Mouse (Mus musculus) forebrain, embryonic 11.5 days (tissue): ENCODE measurements around the gene Sart1. TPM values are rescaled to one million over a fixed set of nuclear protein-coding genes. Genes with fewer than 3 reads are reported as not detected.
A peak's percentile ranks its signal among the peaks of the same experiment; 100 is the strongest.
"Not testable (repeated sequence)": the region's sequence is repeated elsewhere in the genome, so short reads cannot be mapped to it uniquely, and the experiment has no call there.

Experiments
- ATAC-seq: fragments of 200-750 bp; cut with Nextera tagmentation; replicated peaks from 2 replicates; pipeline ENCODE4 v1.8.0; 2017; ENCODE audit warnings: moderate TSS enrichment; ENCODE audit not compliant: low FRiP score
- DNase-seq: peaks from one replicate; pipeline ENCODE4 v3.0.0-alpha.2; 2017; ENCODE audit warnings: low spot score
- H3K27ac ChIP-seq: fragments of 300-500 bp; sonication (generic); 2 replicates; pipeline ENCODE4 v1.5.1; 2014; ENCODE audit warnings: low read depth, low read length
- H3K27me3 ChIP-seq: fragments of 300-500 bp; sonication (generic); 2 replicates; pipeline ENCODE4 v1.6.1; 2014; ENCODE audit warnings: mild to moderate bottlenecking, low read length, mixed read lengths; ENCODE audit not compliant: control insufficient read depth, insufficient read depth
- H3K36me3 ChIP-seq: fragments of 300-500 bp; sonication (generic); 2 replicates; pipeline ENCODE4 v1.6.1; 2014; ENCODE audit warnings: mild to moderate bottlenecking, low read length, moderate library complexity, mixed read lengths; ENCODE audit not compliant: control insufficient read depth, insufficient read depth
- H3K4me1 ChIP-seq: fragments of 300-500 bp; sonication (generic); replicated peaks from 2 replicates; pipeline ENCODE4 v1.6.1; 2014; ENCODE audit warnings: low read length, mixed read lengths; ENCODE audit not compliant: control insufficient read depth, insufficient read depth
- H3K4me2 ChIP-seq: fragments of 300-500 bp; sonication (generic); 2 replicates; pipeline ENCODE4 v1.6.1; 2014; ENCODE audit warnings: low read depth, mild to moderate bottlenecking, low read length, moderate library complexity, mixed read lengths; ENCODE audit not compliant: severe bottlenecking
- H3K4me3 ChIP-seq: fragments of 300-500 bp; sonication (generic); 2 replicates; pipeline ENCODE4 v1.5.1; 2014; ENCODE audit warnings: low read depth, low read length
- H3K9ac ChIP-seq: fragments of 300-500 bp; sonication (generic); 2 replicates; pipeline ENCODE4 v1.6.1; 2014; ENCODE audit warnings: low read length
- H3K9me3 ChIP-seq: fragments of 300-500 bp; sonication (generic); 2 replicates; pipeline ENCODE4 v1.6.1; 2016; ENCODE audit warnings: low read length, mixed read lengths; ENCODE audit not compliant: control insufficient read depth
- WGBS: fragments of 180-500 bp; shearing (Covaris S2); extraction: QIAGEN DNeasy Blood & Tissue Kit; methylation state at CpG from one replicate; pipeline ENCODE4 v1.1.7; 2014; 5-methylcytosine and 5-hydroxymethylcytosine counted together
- polyA plus RNA-seq: library from polyadenylated mRNA; unstranded; fragments of >200 nt; fragmentation: Nextera tagmentation; extraction: Ambion mirVana; gene quantifications from 2 replicates; pipeline ENCODE4 v1.2.1, GENCODE M21; 2014

Sart1 gene
- polyA plus RNA-seq, 1 experiment from 2014 or later: 87.1 TPM

GRCm38 (mm10) chr19:5356080-5356479 lies 32.4 kb downstream of the Sart1 start:
- no peak for ATAC-seq
- no CpG with 5 or more reads among the region's 1 CpGs for WGBS

DNA sequence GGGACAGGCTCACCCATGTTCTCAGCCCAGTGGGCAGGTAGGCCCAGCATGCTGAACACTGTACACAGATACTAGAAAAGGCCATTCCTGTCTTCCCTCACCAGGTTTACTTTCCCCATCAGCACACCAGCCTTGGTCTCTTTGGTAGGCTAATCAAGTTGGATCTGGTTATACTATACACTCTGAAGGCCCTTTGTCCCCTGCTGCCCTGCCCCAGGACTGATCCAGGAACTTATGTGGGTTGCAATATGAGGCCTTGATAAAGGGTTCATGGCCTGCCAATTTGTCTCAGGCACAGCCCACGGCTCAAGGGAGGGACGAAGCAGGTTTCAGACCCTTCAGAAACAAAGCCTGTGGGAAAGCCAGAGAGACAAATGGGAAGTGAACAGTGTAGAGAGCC lies 34.9 kb downstream of the Sart1 start:
- H3K27me3 ChIP-seq: no peaks in the 10 kb centered on the region
- H3K4me2 ChIP-seq: no peak overlapping the region
- no peak overlapping the region for H3K27ac ChIP-seq
- ATAC-seq (no peak), DNase-seq (no peak)
- no peak overlapping the region for H3K4me3 ChIP-seq
- H3K4me1 ChIP-seq: peaks cover 2% of the 10 kb centered on the region; the same call in 1 of the 2 replicates
- no peaks in the 10 kb centered on the region for H3K9me3 ChIP-seq
- H3K36me3 ChIP-seq: no peaks in the 10 kb centered on the region
- no peak overlapping the region for H3K9ac ChIP-seq
- 86% methylated on average over 2 of the region's 2 CpGs for WGBS

More at GRCm38 (mm10) chr19:5356080-5356479, 32.4 kb downstream of the Sart1 start:
- no peaks in the 10 kb centered on the region for H3K9me3 ChIP-seq
- H3K27me3 ChIP-seq: no peaks in the 10 kb centered on the region
- H3K9ac ChIP-seq: no peak overlapping the region
- no peaks in the 10 kb centered on the region for H3K36me3 ChIP-seq
- no peak overlapping the region for H3K4me3 ChIP-seq
- no peak overlapping the region for H3K27ac ChIP-seq
- no peak overlapping the region for H3K4me2 ChIP-seq
- H3K4me1 ChIP-seq: no peaks in the 10 kb centered on the region
- DNase-seq: no peak

GRCm38 (mm10) chr19:5349502-5349873 lies 39.0 kb downstream of the Sart1 start, which contains the start of gene Cst6:
Gene Cst6, minus strand, starts transcription at chr19:5349574.
- H3K9ac ChIP-seq: peak within 1 kb of the TSS; percentile 52
- H3K4me3 ChIP-seq: peak within 1 kb of the TSS; percentile 25
- not testable (repeated sequence) for H3K36me3 ChIP-seq, DNase-seq, H3K9me3 ChIP-seq, H3K4me1 ChIP-seq, ATAC-seq, H3K27ac ChIP-seq, H3K27me3 ChIP-seq
- peak within 1 kb of the TSS; percentile 45 for H3K4me2 ChIP-seq
- 61% methylated on average over 6 of the region's 6 CpGs for WGBS

DNA sequence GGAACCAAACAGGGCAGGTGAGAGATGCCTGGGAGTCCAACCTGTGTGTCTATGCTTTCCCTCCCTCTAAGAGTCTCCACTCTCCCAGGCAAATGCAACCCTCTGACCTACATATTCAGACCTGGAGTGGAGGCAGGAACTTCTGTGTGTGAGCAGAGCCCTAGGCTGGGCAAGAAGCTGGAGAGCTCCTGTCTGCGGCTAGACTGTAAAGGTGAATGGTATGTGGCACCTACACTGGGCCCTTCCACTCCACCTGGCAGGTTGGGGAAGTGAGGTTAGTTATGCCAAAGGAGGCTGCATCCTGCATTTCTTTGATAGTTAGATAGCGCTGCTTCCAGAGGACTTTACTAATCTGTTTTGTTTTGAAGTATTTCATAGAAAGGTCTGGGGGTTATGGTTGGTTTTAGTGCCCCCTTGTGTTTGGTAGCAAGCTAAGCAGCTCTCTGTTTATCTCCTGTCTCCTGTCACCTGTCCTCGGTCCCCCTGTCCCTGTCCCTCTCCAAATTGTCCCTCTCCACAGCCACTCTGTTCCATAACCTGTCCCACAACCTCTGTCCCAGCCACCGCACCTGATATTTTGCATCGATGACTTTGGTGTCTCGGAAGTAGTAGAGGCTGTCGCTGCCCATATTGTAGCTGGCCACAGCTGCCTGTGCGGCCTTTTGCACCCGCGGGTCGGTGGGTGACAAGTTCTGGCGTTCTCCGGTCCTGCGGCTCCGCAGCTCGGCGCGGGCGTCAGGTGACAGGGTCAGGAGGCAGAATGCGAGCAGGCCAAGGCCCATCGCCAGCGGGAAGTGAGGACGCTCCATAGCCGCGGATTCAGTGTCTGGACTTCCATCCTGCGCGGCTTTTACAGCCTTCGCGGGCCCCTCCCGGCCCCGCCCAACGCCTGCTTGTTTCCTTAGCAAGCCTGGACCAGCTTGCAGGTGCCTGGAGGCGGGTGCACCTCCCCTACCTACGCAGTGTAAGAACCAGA lies 39.7 kb downstream of the Sart1 start:
- peak overlapping the region; percentile 52 for H3K9ac ChIP-seq
- WGBS: 5% methylated on average over 29 of the region's 34 CpGs
- no peak overlapping the region for H3K27ac ChIP-seq
- peak overlapping the region; percentile 25 for H3K4me3 ChIP-seq
- H3K4me1 ChIP-seq: peaks cover 2% of the 10 kb centered on the region; the same call in 1 of the 2 replicates
- H3K27me3 ChIP-seq: no peaks in the 10 kb centered on the region
- H3K4me2 ChIP-seq: peak overlapping the region; percentile 45
- ATAC-seq: no peak
- H3K36me3 ChIP-seq: no peaks in the 10 kb centered on the region
- DNase-seq: no peak
- no peaks in the 10 kb centered on the region for H3K9me3 ChIP-seq

GRCm38 (mm10) chr19:5348064-5348463 lies 40.4 kb downstream of the Sart1 start:
- Histone ChIP-seq H3K4me1 (peaks cover 2% of the 10 kb centered on the region; the same call in 1 of the 2 replicates), H3K36me3 (no peaks in the 10 kb centered on the region), H3K27ac (no peak overlapping the region), H3K4me2 (no peak overlapping the region), H3K27me3 (no peaks in the 10 kb centered on the region), H3K9me3 (no peaks in the 10 kb centered on the region), H3K9ac (no peak overlapping the region), H3K4me3 (no peak overlapping the region)
- 80% methylated on average over 6 of the region's 6 CpGs for WGBS
- ATAC-seq: no peak
- DNase-seq: no peak

GRCm38 (mm10) chr19:5345297-5346131 lies 43.0 kb downstream of the Sart1 start:
- ATAC-seq (no peak), DNase-seq (no peak)
- Histone ChIP-seq H3K27ac (no peak overlapping the region), H3K27me3 (no peaks in the 10 kb centered on the region), H3K36me3 (no peaks in the 10 kb centered on the region), H3K9ac (no peak overlapping the region), H3K4me1 (peaks cover 2% of the 10 kb centered on the region; the same call in 1 of the 2 replicates), H3K4me3 (no peak overlapping the region), H3K4me2 (no peak overlapping the region), H3K9me3 (no peaks in the 10 kb centered on the region)
- WGBS: 79% methylated on average over 6 of the region's 6 CpGs

- no peak overlapping the region for H3K9ac ChIP-seq
- H3K9me3 ChIP-seq: no peaks in the 10 kb centered on the region
- DNase-seq (no peak), ATAC-seq (no peak)
- WGBS: 89% methylated on average over 7 of the region's 7 CpGs
- H3K4me3 ChIP-seq: no peak overlapping the region
- H3K4me2 ChIP-seq: no peak overlapping the region
- no peaks in the 10 kb centered on the region for H3K27me3 ChIP-seq
- no peaks in the 10 kb centered on the region for H3K4me1 ChIP-seq
- no peaks in the 10 kb centered on the region for H3K36me3 ChIP-seq
- H3K27ac ChIP-seq: no peak overlapping the region
Measured at GRCm38 (mm10) chr19:5341360-5341759, 47.1 kb downstream of the Sart1 start.

- 18% methylated on average over 5 of the region's 5 CpGs for WGBS
- no peak overlapping the region for H3K4me2 ChIP-seq
Measured at GRCm38 (mm10) chr19:5337975-5338374, 50.5 kb downstream of the Sart1 start.

More at GRCm38 (mm10) chr19:5337975-5338374, 50.5 kb downstream of the Sart1 start:
- H3K27me3 ChIP-seq: no peaks in the 10 kb centered on the region
- H3K9ac ChIP-seq: no peak overlapping the region
- no peaks in the 10 kb centered on the region for H3K9me3 ChIP-seq
- H3K36me3 ChIP-seq: no peaks in the 10 kb centered on the region
- DNase-seq: peak; percentile 79
- no peaks in the 10 kb centered on the region for H3K4me1 ChIP-seq
- no peak overlapping the region for H3K4me3 ChIP-seq
- H3K27ac ChIP-seq: no peak overlapping the region
- no peak for ATAC-seq
